ENCODE assay signal across 8 mouse cellular contexts in genomic region chr12:112873452-112874190, GRCm38 (mm10). TPM values are rescaled to one million over a fixed set of nuclear protein-coding genes. Genes with fewer than 3 reads are reported as not detected.
A peak's percentile ranks its signal among the peaks of the same experiment; 100 is the strongest.
DNase-seq lines count a peak whose midpoint lies in the region; ATAC-seq and TF ChIP-seq lines count a peak whose summit lies in the region.

No protein-coding gene starts in this region.

- H3K4me2 ChIP-seq in forebrain, embryonic 16.5 days (ENCODE audit: low read length) = peak overlapping the region; percentile 25; the same call in 1 of the 2 replicates
- peak overlapping the region; percentile 37 for H3K4me2 ChIP-seq in limb, embryonic 15.5 days

- peak; percentile 80 for TF ChIP-seq CTCF in layer of hippocampus, adult 2 months (conservative IDR thresholded peaks at IDR 0.05)
- TF ChIP-seq CTCF in bone marrow macrophage, adult 2 months (IDR thresholded peaks at IDR 0.05; ENCODE audit: low read depth, low read length) = peak; percentile 73
- peak; percentile 85; the same call in 1 of the 2 replicates for TF ChIP-seq CTCF in thymus, adult 2 months (IDR thresholded peaks at IDR 0.05; ENCODE audit: borderline replicate concordance, control insufficient read depth, extremely low read depth, insufficient read depth, low read length, poor library complexity)

- no peak for ATAC-seq in forebrain, embryonic 16.5 days
- peak; percentile 75 for ATAC-seq in inflammation-experienced regulatory T-cells, adult 6 months
- ATAC-seq in limb, embryonic 15.5 days (ENCODE audit: insufficient number of reproducible peaks, low FRiP score, low TSS enrichment, low read depth) = no peak

- no peak overlapping the region for H3K4me3 ChIP-seq in layer of hippocampus, adult 2 months
- peak overlapping the region; percentile 35 for H3K4me3 ChIP-seq in bone marrow macrophage, adult 2 months (ENCODE audit: insufficient read depth, low read length)
- no peak overlapping the region for H3K4me3 ChIP-seq in forebrain, embryonic 16.5 days (replicated peaks; ENCODE audit: low read length)
- H3K4me3 ChIP-seq in limb, embryonic 15.5 days = no peak overlapping the region
- H3K4me3 ChIP-seq in thymus, adult 2 months (ENCODE audit: control insufficient read depth, insufficient read depth, low read length) = no peak overlapping the region

- peak in 1 of 2 experiments; percentile 50 for DNase-seq in layer of hippocampus, adult 2 months (ENCODE audit: low spot score in 2 of 2)
- no peak for DNase-seq in layer of hippocampus, adult 9-10 months (ENCODE audit: low spot score)
- peak; percentile 91 for DNase-seq in naive thymus-derived CD4-positive, alpha-beta T cell, adult 2 months (ENCODE audit: low read depth)
- peak; percentile 81 for DNase-seq in thymus, adult 2 months

- H3K9me3 ChIP-seq in forebrain, embryonic 16.5 days (ENCODE audit: control insufficient read depth, low read length) = no peaks in the 10 kb centered on the region
- H3K9me3 ChIP-seq in limb, embryonic 15.5 days = no peaks in the 10 kb centered on the region

- peaks cover 44% of the 10 kb centered on the region for H3K4me1 ChIP-seq in bone marrow macrophage, adult 2 months (ENCODE audit: control insufficient read depth, insufficient read depth, low read length)
- peaks cover 18% of the 10 kb centered on the region for H3K4me1 ChIP-seq in forebrain, embryonic 16.5 days (replicated peaks; ENCODE audit: control insufficient read depth, insufficient read depth, low read length)
- H3K4me1 ChIP-seq in limb, embryonic 15.5 days = peaks cover 46% of the 10 kb centered on the region
- peaks cover 64% of the 10 kb centered on the region for H3K4me1 ChIP-seq in thymus, adult 2 months (replicated peaks; ENCODE audit: control insufficient read depth, insufficient read depth, low read length)

- no peak overlapping the region for H3K9ac ChIP-seq in forebrain, embryonic 16.5 days (replicated peaks; ENCODE audit: low read depth, low read length)
- H3K9ac ChIP-seq in limb, embryonic 15.5 days = no peak overlapping the region

- no peak for TF ChIP-seq POLR2A in bone marrow macrophage, adult 2 months (IDR thresholded peaks at IDR 0.05; ENCODE audit: borderline replicate concordance, low read depth, low read length)
- no peak for TF ChIP-seq POLR2A in thymus, adult 2 months (IDR thresholded peaks at IDR 0.05; ENCODE audit: control insufficient read depth, extremely low read depth, insufficient read depth, low read length, poor library complexity)

- H3K36me3 ChIP-seq in forebrain, embryonic 16.5 days (ENCODE audit: control insufficient read depth, insufficient read depth) = no peaks in the 10 kb centered on the region
- H3K36me3 ChIP-seq in limb, embryonic 15.5 days = no peaks in the 10 kb centered on the region
- no peaks in the 10 kb centered on the region for H3K36me3 ChIP-seq in thymus, adult 2 months (ENCODE audit: control insufficient read depth, insufficient read depth, low read length)

- H3K27ac ChIP-seq in layer of hippocampus, adult 2 months = no peak overlapping the region
- no peak overlapping the region for H3K27ac ChIP-seq in bone marrow macrophage, adult 2 months (ENCODE audit: insufficient read depth, low read depth, low read length)
- H3K27ac ChIP-seq in forebrain, embryonic 16.5 days (ENCODE audit: low read length) = no peak overlapping the region
- H3K27ac ChIP-seq in limb, embryonic 15.5 days = no peak overlapping the region
- no peak overlapping the region for H3K27ac ChIP-seq in thymus, adult 2 months (ENCODE audit: control insufficient read depth, insufficient read depth, low read length)

- peaks cover 46% of the 10 kb centered on the region for H3K27me3 ChIP-seq in forebrain, embryonic 16.5 days (replicated peaks; ENCODE audit: control insufficient read depth, insufficient read depth, low read length)
- peaks cover 74% of the 10 kb centered on the region for H3K27me3 ChIP-seq in limb, embryonic 15.5 days
- H3K27me3 ChIP-seq in thymus, adult 2 months (ENCODE audit: control insufficient read depth, insufficient read depth, low read length) = peaks cover 12% of the 10 kb centered on the region; the same call in 1 of the 2 replicates

- WGBS in forebrain, embryonic 16.5 days = 15% methylated on average over 18 of the region's 18 CpGs
- WGBS in limb, embryonic 15.5 days = 23% methylated on average over 18 of the region's 18 CpGs
- WGBS in thymus, adult 2 months = 35% methylated on average over 18 of the region's 18 CpGs

RNA-seq across cellular contexts. Expression of gene Gpr132, which starts 5.6 kb away (rescaled TPM):
- not detected for total RNA-seq in layer of hippocampus, adult 2 months (2021)
- 42.1 and 44.3 TPM in 2 replicates for polyA plus RNA-seq in bone marrow macrophage, adult 2 months (2012; ENCODE audit: insufficient read depth, insufficient read length, missing spikeins)
- not detected in 2 replicates for polyA plus RNA-seq in forebrain, embryonic 16.5 days (2015; fragmentation: Nextera tagmentation; extraction: Ambion mirVana)
- polyA plus RNA-seq in inflammation-experienced regulatory T-cells, adult 6 months (2017; shearing (Covaris generic)) = 10 to 100 TPM; 71.4 to 79.0 (median 77.8) TPM
- polyA plus RNA-seq in limb, embryonic 15.5 days (2015; fragmentation: Nextera tagmentation; extraction: Ambion mirVana) = 0.20 and 0.41 TPM in 2 replicates
- polyA plus RNA-seq in thymus, adult 2 months (2012; rRNA removed) = 256 and 265 TPM in 2 replicates

RNA-seq across cellular contexts. Expression of gene Cdca4, which starts 44.4 kb away (rescaled TPM):
- total RNA-seq in layer of hippocampus, adult 2 months (2021) = 10 to 100 TPM in 1 of 2 experiments, 1 to 10 TPM in 1; 7.1 to 10.8 TPM
- 26.2 and 28.0 TPM in 2 replicates for polyA plus RNA-seq in bone marrow macrophage, adult 2 months (2012; ENCODE audit: insufficient read depth, insufficient read length, missing spikeins)
- 71.0 and 80.9 TPM in 2 replicates for polyA plus RNA-seq in forebrain, embryonic 16.5 days (2015; fragmentation: Nextera tagmentation; extraction: Ambion mirVana)
- polyA plus RNA-seq in inflammation-experienced regulatory T-cells, adult 6 months (2017; shearing (Covaris generic)) = 10 to 100 TPM; 67.6 to 86.3 (median 83.9) TPM
- polyA plus RNA-seq in limb, embryonic 15.5 days (2015; fragmentation: Nextera tagmentation; extraction: Ambion mirVana) = 105 TPM in 2 replicates
- 124 and 126 TPM in 2 replicates for polyA plus RNA-seq in thymus, adult 2 months (2012; rRNA removed)

RNA-seq across cellular contexts. Expression of gene Jag2, which starts 56.0 kb away (rescaled TPM):
- 10 to 100 TPM; 44.1 to 52.1 TPM for total RNA-seq in layer of hippocampus, adult 2 months (2021)
- polyA plus RNA-seq in bone marrow macrophage, adult 2 months (2012; ENCODE audit: insufficient read depth, insufficient read length, missing spikeins) = 2.8 and 3.2 TPM in 2 replicates
- 7.9 and 10.7 TPM in 2 replicates for polyA plus RNA-seq in forebrain, embryonic 16.5 days (2015; fragmentation: Nextera tagmentation; extraction: Ambion mirVana)
- polyA plus RNA-seq in inflammation-experienced regulatory T-cells, adult 6 months (2017; shearing (Covaris generic)) = under 1 TPM; 0.39 to 0.59 (median 0.50) TPM
- 10.3 and 11.6 TPM in 2 replicates for polyA plus RNA-seq in limb, embryonic 15.5 days (2015; fragmentation: Nextera tagmentation; extraction: Ambion mirVana)
- polyA plus RNA-seq in thymus, adult 2 months (2012; rRNA removed) = 58.7 and 61.5 TPM in 2 replicates

Comparison
In these comparisons a context has a peak if more than half of its experiments do, and no peak if none do; other contexts are left out.
1. RNA of gene Gpr132, which starts 5.6 kb away (polyA plus RNA-seq): 256 to 265 TPM in thymus, adult 2 months, 71.4 to 79.0 TPM in inflammation-experienced regulatory T-cells, adult 6 months and 42.1 to 44.3 TPM in bone marrow macrophage, adult 2 months; 0.20 to 0.41 TPM in limb, embryonic 15.5 days and not detected in forebrain, embryonic 16.5 days; every median in the first group is over 10 times any median in the second.
2. Peak in every context shown above with its lines, with median percentiles within 50 percentile points of each other: CTCF ChIP-seq.